Mouse (Mus musculus): ENCODE measurements at regions not wholly inside any gene's neighbourhood (a gene's known extent, or its start where the extent isn't known, plus 50 kb on each side); places are given as distances from the start of the nearest gene placed in this dataset.

- no peak for DNase-seq (ENCODE audit: low read depth, low spot score)
These were observed 654.8 kb upstream of the Mef2c start for GRCm38 (mm10) chr13:82849037-82849436.

DNA sequence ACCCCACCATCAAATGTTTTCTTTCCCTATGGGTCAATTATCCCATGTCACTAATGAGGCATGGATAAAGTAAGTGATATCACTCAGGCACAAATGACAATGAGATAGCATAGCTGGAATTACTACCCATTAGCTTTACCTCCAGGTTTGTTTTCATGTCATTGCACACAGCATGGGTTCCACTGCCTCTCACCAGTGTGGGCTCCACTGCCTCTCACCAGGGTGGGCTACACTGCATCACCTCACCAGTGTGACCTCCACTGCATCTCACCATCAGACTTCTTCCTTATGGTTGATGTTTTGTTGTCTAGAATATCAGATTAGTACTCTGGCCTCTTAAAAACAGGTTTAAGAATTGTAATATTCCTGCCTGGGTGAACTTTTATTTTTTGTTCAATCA is 634.0 kb upstream of the Mef2c start:
- DNase-seq (ENCODE audit: low read depth, low spot score), result no peak

DNA sequence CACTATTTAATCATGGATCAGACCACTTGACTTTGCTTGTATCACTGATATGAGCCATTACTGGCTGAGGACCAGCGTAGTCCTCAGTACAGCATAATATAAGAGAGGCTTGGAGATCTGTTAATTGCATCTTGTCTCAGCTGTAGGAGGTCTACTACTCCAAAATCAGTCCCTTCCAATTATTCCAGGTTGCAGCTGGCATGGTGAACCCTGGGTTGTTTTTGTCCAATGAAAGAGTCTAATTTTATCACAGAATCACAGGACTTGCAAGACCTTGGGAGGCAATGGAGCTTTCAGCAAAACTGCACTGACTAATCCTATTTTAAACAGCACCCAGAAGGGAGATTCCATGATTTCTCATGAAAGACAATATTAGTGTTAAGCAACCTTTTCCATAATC is 629.7 kb upstream of the Mef2c start:
- DNase-seq (ENCODE audit: low read depth, low spot score), result no peak

- DNase-seq (ENCODE audit: low read depth, low spot score), result no peak
These were observed 620.5 kb upstream of the Mef2c start for GRCm38 (mm10) chr13:82883368-82883767.

DNA sequence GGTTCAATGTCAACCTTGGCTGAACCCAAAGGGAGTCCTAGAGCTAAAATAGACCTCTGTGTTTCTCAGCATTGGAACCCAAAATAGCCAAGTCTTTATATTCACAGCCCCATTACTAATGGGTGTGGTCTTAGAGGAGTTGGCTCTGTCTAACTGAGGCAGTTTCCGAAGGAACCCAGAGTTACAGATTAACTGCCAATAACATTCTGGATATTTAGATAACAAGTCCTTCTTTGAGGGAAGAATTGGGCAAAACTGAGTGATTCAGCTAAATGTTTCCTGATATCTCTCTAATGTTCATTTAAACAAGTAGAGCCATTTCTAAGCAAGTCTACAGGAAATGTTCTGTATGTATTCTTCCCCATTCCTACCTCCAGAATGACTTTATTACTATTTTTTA is 615.1 kb upstream of the Mef2c start:
- no peak for DNase-seq (ENCODE audit: low read depth, low spot score)

DNA sequence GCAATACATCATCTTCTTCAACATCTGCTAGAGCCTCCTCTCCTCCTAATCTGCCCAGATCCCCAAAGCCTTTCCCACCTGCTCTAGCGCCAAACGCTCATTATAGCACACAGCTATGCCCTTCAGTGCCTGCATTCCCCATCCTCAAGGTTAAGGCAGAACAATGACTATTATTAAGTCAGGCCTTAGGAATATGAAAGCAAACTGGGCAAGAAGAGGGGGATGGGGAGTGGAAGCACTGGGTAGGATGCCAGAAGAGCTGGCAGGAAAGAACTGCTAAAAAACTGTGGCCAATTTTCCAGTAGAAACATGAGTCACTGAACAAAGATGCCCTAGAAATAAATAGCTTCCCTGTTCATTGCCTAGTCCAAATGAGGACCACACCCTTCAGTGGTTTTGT is 611.1 kb upstream of the Mef2c start:
- peak; percentile 4 for DNase-seq (ENCODE audit: low read depth, low spot score)

GRCm38 (mm10) chr13:82899686-82900085 is 604.1 kb upstream of the Mef2c start:
- DNase-seq (ENCODE audit: low read depth, low spot score), result no peak

DNA sequence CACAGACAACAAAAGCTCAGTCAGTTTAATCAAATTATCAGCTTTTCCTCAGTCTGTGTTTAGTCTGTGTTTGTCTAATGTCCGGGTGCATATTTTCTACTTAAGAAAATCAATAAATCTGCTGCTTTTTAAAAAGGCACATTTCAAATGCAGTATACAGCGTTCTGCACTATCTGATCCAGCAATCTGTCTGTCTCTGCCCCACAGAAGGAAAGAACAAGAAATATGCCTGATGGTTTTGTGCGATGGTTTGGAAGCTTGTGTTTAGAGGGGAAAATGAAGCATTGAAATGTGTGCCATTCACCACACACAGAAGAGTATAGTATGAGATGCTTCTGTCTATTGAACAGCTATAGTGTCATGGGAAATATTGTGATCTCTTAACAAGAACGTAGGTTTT is 601.7 kb upstream of the Mef2c start:
- no peak for DNase-seq (ENCODE audit: low read depth, low spot score)

GRCm38 (mm10) chr13:82903637-82904036 is 600.2 kb upstream of the Mef2c start:
- no peak for DNase-seq (ENCODE audit: low read depth, low spot score)

- DNase-seq (ENCODE audit: low read depth, low spot score), result no peak
These were observed 596.1 kb upstream of the Mef2c start for GRCm38 (mm10) chr13:82907689-82908088.

GRCm38 (mm10) chr13:82909151-82909550 is 594.7 kb upstream of the Mef2c start:
- no peak for DNase-seq (ENCODE audit: low read depth, low spot score)

DNA sequence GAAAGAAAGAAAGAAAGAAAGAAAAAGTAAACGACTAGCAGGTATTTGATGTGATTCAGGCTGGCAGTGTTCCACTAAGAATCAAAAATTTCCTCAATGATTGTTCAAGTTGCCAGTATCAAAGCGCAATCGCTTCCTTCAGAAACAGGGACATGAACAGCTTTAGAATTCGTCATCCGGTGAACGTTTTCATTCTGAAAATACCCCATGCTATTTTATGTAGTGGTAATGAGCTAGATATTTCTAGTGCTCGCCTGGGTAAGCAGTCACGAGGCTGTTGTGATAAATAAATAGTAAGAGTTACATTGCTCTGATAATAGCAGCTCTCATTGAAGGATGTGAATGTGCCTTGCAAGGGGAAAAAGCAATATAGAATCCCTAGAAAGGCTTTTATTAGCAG is 591.0 kb upstream of the Mef2c start:
- no peak for DNase-seq (ENCODE audit: low read depth, low spot score)

- DNase-seq (ENCODE audit: low read depth, low spot score), result no peak
These were observed 588.6 kb upstream of the Mef2c start for GRCm38 (mm10) chr13:82915194-82915593.

DNA sequence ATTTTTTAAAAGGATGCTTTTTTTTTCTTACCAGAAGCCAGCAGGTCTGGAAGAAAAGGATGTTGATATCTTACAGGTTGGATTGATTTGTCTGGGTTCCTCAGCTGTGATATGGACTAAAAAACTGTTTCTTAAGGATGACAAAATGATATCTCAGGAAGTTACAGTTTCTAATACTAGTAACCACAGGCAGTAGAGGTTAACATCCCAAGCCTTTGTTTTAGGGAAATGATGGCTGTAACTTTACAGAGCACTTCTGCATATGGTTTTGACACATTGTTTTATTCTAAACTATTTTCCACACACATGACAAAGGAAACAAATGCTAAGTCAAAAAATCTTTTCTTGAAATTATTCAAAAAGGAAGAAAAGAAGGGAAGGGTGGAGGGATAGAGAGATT is 573.8 kb upstream of the Mef2c start:
- DNase-seq (ENCODE audit: low read depth, low spot score), result no peak

DNA sequence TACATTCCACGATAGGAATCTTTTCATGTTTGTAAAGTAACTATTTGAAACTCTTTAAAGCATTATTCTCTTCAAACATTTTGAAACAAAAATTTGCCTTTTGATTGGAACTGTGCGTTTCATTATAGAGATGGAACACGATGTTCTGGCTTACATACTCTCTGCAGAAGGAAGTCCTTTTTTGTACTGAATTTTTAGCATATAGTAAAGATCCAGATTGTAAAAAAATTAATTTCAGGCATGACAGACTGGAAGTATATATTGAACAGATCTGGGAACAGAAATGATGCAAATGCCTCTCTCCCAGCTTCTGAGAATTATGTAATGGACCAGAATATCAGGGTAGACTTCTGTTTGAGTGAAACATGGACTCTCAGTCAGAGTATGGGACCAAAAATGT is 566.0 kb upstream of the Mef2c start:
- no peak for DNase-seq (ENCODE audit: low read depth, low spot score)

DNA sequence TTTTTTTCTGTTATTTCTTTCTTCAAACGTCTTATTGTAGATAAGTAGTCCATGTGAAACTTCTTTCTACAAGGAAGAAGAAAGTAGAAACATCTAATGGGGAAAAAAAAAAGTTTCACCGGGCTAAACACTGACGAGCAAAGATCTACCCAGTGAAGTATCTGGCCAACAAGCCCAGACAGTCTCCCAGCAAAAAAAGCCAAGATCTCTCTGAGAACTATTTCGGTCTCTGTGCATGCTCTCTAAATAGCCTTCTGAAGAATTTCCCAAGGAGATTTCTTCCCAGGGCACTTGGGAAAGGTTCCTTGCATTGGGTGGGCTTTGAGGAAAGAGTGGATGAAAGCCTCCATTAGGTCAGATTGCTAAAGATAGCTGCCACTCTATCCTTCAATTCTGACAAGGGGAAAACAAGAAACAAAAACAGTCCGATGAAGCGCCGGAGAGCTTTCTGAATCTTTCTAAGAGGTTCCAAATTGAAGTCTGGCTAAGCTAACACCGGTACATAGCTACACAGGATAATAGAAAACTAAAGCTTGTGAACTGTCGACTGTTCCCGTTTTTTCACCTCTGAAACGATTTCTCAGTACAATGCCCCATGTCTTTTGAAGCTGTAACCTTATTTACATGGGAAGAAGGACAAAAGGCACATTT is 561.0 kb upstream of the Mef2c start:
- DNase-seq (ENCODE audit: low read depth, low spot score), result no peak

- no peak for DNase-seq (ENCODE audit: low read depth, low spot score)
These were observed 556.9 kb upstream of the Mef2c start for GRCm38 (mm10) chr13:82946931-82947330.

GRCm38 (mm10) chr13:82949541-82949940 is 554.3 kb upstream of the Mef2c start:
- DNase-seq (ENCODE audit: low read depth, low spot score), result no peak

DNA sequence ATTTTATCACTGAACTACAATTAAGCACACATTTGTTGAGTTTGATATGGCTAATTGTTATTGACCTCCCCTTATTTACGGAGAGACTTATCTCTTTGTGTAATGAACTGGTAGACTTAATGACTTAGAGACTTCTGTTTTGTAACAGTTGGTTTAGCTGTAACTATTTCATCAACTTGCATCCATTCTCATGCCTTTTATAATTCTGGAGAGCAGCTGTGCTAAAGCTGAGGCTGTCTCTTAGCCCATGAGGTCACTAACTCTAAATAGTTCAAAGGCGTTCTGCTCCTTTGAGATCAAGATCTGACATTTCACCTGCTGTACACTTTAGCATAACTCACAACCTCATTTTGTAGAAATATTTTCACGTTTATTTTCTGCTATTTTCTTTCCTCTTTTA is 541.5 kb upstream of the Mef2c start:
- no peak for DNase-seq (ENCODE audit: low read depth, low spot score)

DNA sequence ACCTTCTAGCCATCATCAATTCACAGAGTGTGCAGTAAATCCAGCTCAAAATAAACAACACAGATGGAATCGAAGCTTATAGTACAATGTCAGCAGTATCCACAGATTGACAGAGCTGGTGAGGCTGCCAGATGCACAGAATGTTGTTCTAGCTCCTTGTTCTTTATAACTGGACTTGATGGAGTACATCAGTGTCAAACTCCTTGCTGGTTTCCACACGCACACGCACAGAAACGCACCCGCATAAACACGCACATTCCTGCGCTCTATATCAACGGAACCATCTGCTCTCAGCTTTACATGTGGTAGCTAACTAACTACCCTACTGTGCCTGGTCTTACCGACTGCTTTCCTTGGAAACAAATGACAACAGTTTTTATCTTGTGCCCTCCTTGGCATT is 532.1 kb upstream of the Mef2c start:
- no peak for DNase-seq (ENCODE audit: low read depth, low spot score)

DNA sequence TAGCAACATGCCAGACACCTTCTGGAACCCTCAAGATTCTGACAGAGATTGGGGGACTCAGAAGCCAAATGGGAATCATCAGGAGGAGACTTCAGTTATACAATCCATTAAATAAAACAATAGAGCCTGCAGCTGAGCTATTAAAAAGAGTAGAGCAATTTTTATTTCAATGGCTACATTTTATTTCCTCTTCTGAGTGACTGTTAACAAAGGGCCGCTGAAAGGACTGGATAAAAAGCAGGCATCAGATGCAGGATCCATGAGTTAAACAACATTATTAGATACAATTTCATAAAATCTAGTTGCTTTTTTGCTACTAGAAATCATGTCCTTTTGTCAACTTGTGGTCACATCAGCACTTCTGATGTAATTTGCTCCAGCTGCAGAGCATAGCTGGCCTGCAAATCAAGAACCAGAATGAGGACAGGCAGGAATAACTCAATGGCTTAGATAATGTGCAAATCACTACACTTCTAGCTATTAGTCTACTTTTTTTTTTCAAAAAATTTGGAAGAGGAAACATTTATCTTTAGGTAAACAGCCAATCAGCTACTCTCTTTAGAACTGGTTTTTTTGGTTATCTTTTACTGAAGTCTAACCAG is 529.5 kb upstream of the Mef2c start:
- no peak for DNase-seq (ENCODE audit: low read depth, low spot score)

GRCm38 (mm10) chr13:83001118-83001517 is 502.7 kb upstream of the Mef2c start:
- no peak for DNase-seq (ENCODE audit: low read depth, low spot score)

GRCm38 (mm10) chr13:83016686-83017085 is 487.1 kb upstream of the Mef2c start:
- DNase-seq (ENCODE audit: low read depth, low spot score), result peak; percentile 28

- DNase-seq (ENCODE audit: low read depth, low spot score), result no peak
These were observed 483.0 kb upstream of the Mef2c start for GRCm38 (mm10) chr13:83020829-83021228.

Data from ZHBTc4 (cell line).